Mouse (Mus musculus) natural killer cell, adult 2 months (primary cell): Measurements from ENCODE around the gene Fam163a.

Source experiments
- DNase-seq, 2 experiments: peaks; one replicate each; pipeline ENCODE4 v3.0.0; 2022; ENCODE audit warnings: low spot score in 2 of 2

Fam163a gene

GRCm38 (mm10) chr1:156027849-156028248 lies 177.0 kb downstream of the Fam163a start:
- DNase-seq: no peak
